Mouse (Mus musculus): ENCODE measurements at regions not wholly inside any gene's neighbourhood (a gene's known extent, or its start where the extent isn't known, plus 50 kb on each side); places are given as distances from the start of the nearest gene placed in this dataset.
A peak's percentile ranks its signal among the peaks of the same experiment; 100 is the strongest.

GRCm38 (mm10) chr4:68535815-68536214, 418.4 kb downstream of the Brinp1 start:
- DNase-seq (ENCODE audit: low spot score), result no peak
- WGBS, result 79% methylated on average over 1 of the region's 1 CpGs

GRCm38 (mm10) chr4:68532056-68532455, 422.1 kb downstream of the Brinp1 start:
- no peaks in the 10 kb centered on the region for H3K27me3 ChIP-seq (ENCODE audit: insufficient read depth, poor library complexity, severe bottlenecking)
- H3K36me3 ChIP-seq, result no peaks in the 10 kb centered on the region
- H3K4me3 ChIP-seq, result no peak overlapping the region
- DNase-seq (ENCODE audit: low spot score), result no peak
- no peak overlapping the region for H3K27ac ChIP-seq
- H3K9me3 ChIP-seq, result no peaks in the 10 kb centered on the region
- H3K4me1 ChIP-seq (replicated peaks), result no peaks in the 10 kb centered on the region
- WGBS, result 69% methylated on average over 3 of the region's 3 CpGs

More at GRCm38 (mm10) chr4:68535815-68536214, 418.4 kb downstream of the Brinp1 start:
- Histone ChIP-seq H3K27ac (no peak overlapping the region), H3K4me3 (no peak overlapping the region), H3K4me1 (replicated peaks) (no peaks in the 10 kb centered on the region), H3K9me3 (no peaks in the 10 kb centered on the region), H3K27me3 (ENCODE audit: insufficient read depth, poor library complexity, severe bottlenecking) (no peaks in the 10 kb centered on the region), H3K36me3 (no peaks in the 10 kb centered on the region)

- no peaks in the 10 kb centered on the region for H3K27me3 ChIP-seq (ENCODE audit: insufficient read depth, poor library complexity, severe bottlenecking)
- DNase-seq (ENCODE audit: low spot score), result peak; percentile 36
- H3K9me3 ChIP-seq, result no peaks in the 10 kb centered on the region
- no peak overlapping the region for H3K27ac ChIP-seq
- no peak overlapping the region for H3K4me3 ChIP-seq
- WGBS, result 36% methylated on average over 4 of the region's 4 CpGs
- H3K4me1 ChIP-seq (replicated peaks), result no peaks in the 10 kb centered on the region; the same call in 1 of the 2 replicates
- no peaks in the 10 kb centered on the region for H3K36me3 ChIP-seq
Observed at GRCm38 (mm10) chr4:68487993-68488392, 466.2 kb downstream of the Brinp1 start.

- no peak for DNase-seq (ENCODE audit: low spot score)
- Histone ChIP-seq H3K4me3 (no peak overlapping the region), H3K27ac (no peak overlapping the region), H3K4me1 (replicated peaks) (no peaks in the 10 kb centered on the region; the same call in 1 of the 2 replicates), H3K27me3 (ENCODE audit: insufficient read depth, poor library complexity, severe bottlenecking) (no peaks in the 10 kb centered on the region), H3K9me3 (no peaks in the 10 kb centered on the region), H3K36me3 (no peaks in the 10 kb centered on the region)
- 78% methylated on average over 1 of the region's 1 CpGs for WGBS
Observed at GRCm38 (mm10) chr4:68486876-68487275, 467.3 kb downstream of the Brinp1 start.

- Histone ChIP-seq H3K4me1 (replicated peaks) (no peaks in the 10 kb centered on the region), H3K9me3 (no peaks in the 10 kb centered on the region), H3K27ac (no peak overlapping the region), H3K27me3 (ENCODE audit: insufficient read depth, poor library complexity, severe bottlenecking) (no peaks in the 10 kb centered on the region), H3K36me3 (no peaks in the 10 kb centered on the region), H3K4me3 (no peak overlapping the region)
- DNase-seq (ENCODE audit: low spot score), result no peak
Observed at GRCm38 (mm10) chr4:68461783-68462182, 492.4 kb downstream of the Brinp1 start.

GRCm38 (mm10) chr4:68416046-68416445, 538.2 kb downstream of the Brinp1 start:
- DNase-seq (ENCODE audit: low spot score), result no peak
- H3K4me3 ChIP-seq, result no peak overlapping the region
- H3K9me3 ChIP-seq, result no peaks in the 10 kb centered on the region
- H3K4me1 ChIP-seq (replicated peaks), result no peaks in the 10 kb centered on the region
- H3K27ac ChIP-seq, result no peak overlapping the region
- H3K36me3 ChIP-seq, result no peaks in the 10 kb centered on the region
- no peaks in the 10 kb centered on the region for H3K27me3 ChIP-seq (ENCODE audit: insufficient read depth, poor library complexity, severe bottlenecking)

GRCm38 (mm10) chr4:68410785-68411184, 543.4 kb downstream of the Brinp1 start:
- no peak overlapping the region for H3K4me3 ChIP-seq
- no peaks in the 10 kb centered on the region for H3K27me3 ChIP-seq (ENCODE audit: insufficient read depth, poor library complexity, severe bottlenecking)
- no peaks in the 10 kb centered on the region for H3K36me3 ChIP-seq
- H3K27ac ChIP-seq, result no peak overlapping the region
- no peaks in the 10 kb centered on the region for H3K9me3 ChIP-seq
- 85% methylated on average over 2 of the region's 2 CpGs for WGBS
- H3K4me1 ChIP-seq (replicated peaks), result no peaks in the 10 kb centered on the region
- no peak for DNase-seq (ENCODE audit: low spot score)

GRCm38 (mm10) chr4:68404364-68404763, 549.8 kb downstream of the Brinp1 start:
- no peaks in the 10 kb centered on the region for H3K9me3 ChIP-seq
- no peaks in the 10 kb centered on the region for H3K4me1 ChIP-seq (replicated peaks)
- no peak overlapping the region for H3K27ac ChIP-seq
- H3K4me3 ChIP-seq, result no peak overlapping the region
- no peak for DNase-seq (ENCODE audit: low spot score)
- WGBS, result 80% methylated on average over 3 of the region's 3 CpGs
- H3K27me3 ChIP-seq (ENCODE audit: insufficient read depth, poor library complexity, severe bottlenecking), result no peaks in the 10 kb centered on the region
- no peaks in the 10 kb centered on the region for H3K36me3 ChIP-seq

GRCm38 (mm10) chr4:68387097-68387496, 567.1 kb downstream of the Brinp1 start:
- WGBS, result 91% methylated on average over 7 of the region's 7 CpGs
- no peak overlapping the region for H3K27ac ChIP-seq
- no peak for DNase-seq (ENCODE audit: low spot score)

GRCm38 (mm10) chr4:68382007-68382406, 572.2 kb downstream of the Brinp1 start:
- Histone ChIP-seq H3K9me3 (no peaks in the 10 kb centered on the region), H3K4me1 (replicated peaks) (no peaks in the 10 kb centered on the region), H3K36me3 (no peaks in the 10 kb centered on the region), H3K4me3 (no peak overlapping the region), H3K27ac (no peak overlapping the region), H3K27me3 (ENCODE audit: insufficient read depth, poor library complexity, severe bottlenecking) (no peaks in the 10 kb centered on the region)
- no peak for DNase-seq (ENCODE audit: low spot score)
- 83% methylated on average over 1 of the region's 1 CpGs for WGBS

More at GRCm38 (mm10) chr4:68387097-68387496, 567.1 kb downstream of the Brinp1 start:
- Histone ChIP-seq H3K27me3 (ENCODE audit: insufficient read depth, poor library complexity, severe bottlenecking) (no peaks in the 10 kb centered on the region), H3K4me3 (no peak overlapping the region), H3K4me1 (replicated peaks) (no peaks in the 10 kb centered on the region), H3K36me3 (no peaks in the 10 kb centered on the region), H3K9me3 (no peaks in the 10 kb centered on the region)

GRCm38 (mm10) chr4:68367983-68368382, 586.2 kb downstream of the Brinp1 start:
- DNase-seq (ENCODE audit: low spot score), result no peak
- Histone ChIP-seq H3K4me1 (replicated peaks) (no peaks in the 10 kb centered on the region), H3K36me3 (no peaks in the 10 kb centered on the region), H3K27ac (no peak overlapping the region), H3K27me3 (ENCODE audit: insufficient read depth, poor library complexity, severe bottlenecking) (no peaks in the 10 kb centered on the region), H3K4me3 (no peak overlapping the region), H3K9me3 (no peaks in the 10 kb centered on the region)
- WGBS, result 79% methylated on average over 2 of the region's 2 CpGs

- no peaks in the 10 kb centered on the region for H3K9me3 ChIP-seq
- no peak overlapping the region for H3K4me3 ChIP-seq
- 63% methylated on average over 3 of the region's 3 CpGs for WGBS
- no peaks in the 10 kb centered on the region for H3K36me3 ChIP-seq
- no peak overlapping the region for H3K27ac ChIP-seq
- H3K4me1 ChIP-seq (replicated peaks), result no peaks in the 10 kb centered on the region; the same call in 1 of the 2 replicates
- no peaks in the 10 kb centered on the region for H3K27me3 ChIP-seq (ENCODE audit: insufficient read depth, poor library complexity, severe bottlenecking)
- peak; percentile 3 for DNase-seq (ENCODE audit: low spot score)
Observed at GRCm38 (mm10) chr4:68319575-68319974, 634.6 kb downstream of the Brinp1 start.

- Histone ChIP-seq H3K4me1 (replicated peaks) (no peaks in the 10 kb centered on the region), H3K36me3 (no peaks in the 10 kb centered on the region), H3K27ac (no peak overlapping the region), H3K9me3 (no peaks in the 10 kb centered on the region), H3K4me3 (no peak overlapping the region), H3K27me3 (ENCODE audit: insufficient read depth, poor library complexity, severe bottlenecking) (no peaks in the 10 kb centered on the region)
- DNase-seq (ENCODE audit: low spot score), result no peak
- 93% methylated on average over 4 of the region's 4 CpGs for WGBS
Observed at GRCm38 (mm10) chr4:68312751-68313150, 641.4 kb downstream of the Brinp1 start.

- Histone ChIP-seq H3K27ac (no peak overlapping the region), H3K36me3 (no peaks in the 10 kb centered on the region), H3K27me3 (ENCODE audit: insufficient read depth, poor library complexity, severe bottlenecking) (no peaks in the 10 kb centered on the region), H3K4me1 (replicated peaks) (no peaks in the 10 kb centered on the region), H3K4me3 (no peak overlapping the region), H3K9me3 (no peaks in the 10 kb centered on the region)
- 64% methylated on average over 1 of the region's 1 CpGs for WGBS
- DNase-seq (ENCODE audit: low spot score), result no peak
Observed at GRCm38 (mm10) chr4:68284845-68285244, 669.4 kb downstream of the Brinp1 start.
